Mouse (Mus musculus) right cerebral cortex, adult 18-20 months (tissue): Measurements from ENCODE around the gene Ybx2.
"Not testable (repeated sequence)": the region's sequence is repeated elsewhere in the genome, so short reads cannot be mapped to it uniquely, and the experiment has no call there.

ENCODE experiments used
- DNase-seq: peaks from one replicate; pipeline ENCODE4 v3.0.0; 2022; ENCODE audit warnings: mixed read lengths

The Ybx2 gene

DNA sequence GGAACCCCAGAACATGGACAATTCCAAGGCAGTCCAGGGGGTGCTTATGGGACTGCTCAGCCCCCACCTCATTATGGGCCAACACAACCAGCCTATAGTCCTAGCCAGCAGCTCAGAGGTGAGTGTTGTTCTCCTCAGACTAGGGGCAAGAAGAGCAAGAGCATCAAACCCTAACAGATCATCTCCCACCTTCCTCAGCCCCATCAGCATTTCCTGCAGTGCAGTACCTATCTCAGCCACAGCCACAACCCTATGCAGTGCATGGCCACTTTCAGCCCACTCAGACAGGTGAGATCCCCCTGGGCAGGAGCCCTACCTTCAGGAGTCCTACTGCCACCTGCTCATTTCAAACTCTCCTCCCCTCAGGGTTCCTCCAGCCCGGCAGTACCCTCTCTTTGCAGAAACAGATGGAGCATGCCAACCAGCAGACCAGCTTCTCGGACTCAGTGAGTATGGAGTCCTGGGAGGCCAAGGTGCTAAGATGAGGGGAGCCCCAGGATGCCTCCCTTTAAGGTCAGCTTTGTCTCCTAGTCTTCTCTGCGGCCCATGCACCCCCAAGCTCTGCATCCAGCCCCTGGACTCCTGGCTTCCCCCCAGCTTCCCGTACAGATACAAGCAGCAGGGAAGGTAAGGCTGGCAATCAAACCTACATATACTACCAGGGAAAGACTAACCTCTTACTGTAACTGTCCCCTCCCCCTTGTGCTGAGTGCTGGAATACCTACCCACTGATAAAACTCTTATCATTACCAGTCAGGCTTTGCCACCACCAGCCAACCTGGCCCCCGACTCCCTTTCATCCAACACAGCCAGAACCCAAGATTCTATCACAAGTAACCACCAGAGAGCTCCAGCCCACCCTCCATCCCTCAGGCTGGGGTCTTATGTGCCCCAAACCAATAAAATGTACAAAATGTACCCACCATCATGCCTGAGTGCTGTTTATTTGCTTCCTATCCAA lies 19.6 kb upstream of the Ybx2 start:
- DNase-seq: no peak

DNA sequence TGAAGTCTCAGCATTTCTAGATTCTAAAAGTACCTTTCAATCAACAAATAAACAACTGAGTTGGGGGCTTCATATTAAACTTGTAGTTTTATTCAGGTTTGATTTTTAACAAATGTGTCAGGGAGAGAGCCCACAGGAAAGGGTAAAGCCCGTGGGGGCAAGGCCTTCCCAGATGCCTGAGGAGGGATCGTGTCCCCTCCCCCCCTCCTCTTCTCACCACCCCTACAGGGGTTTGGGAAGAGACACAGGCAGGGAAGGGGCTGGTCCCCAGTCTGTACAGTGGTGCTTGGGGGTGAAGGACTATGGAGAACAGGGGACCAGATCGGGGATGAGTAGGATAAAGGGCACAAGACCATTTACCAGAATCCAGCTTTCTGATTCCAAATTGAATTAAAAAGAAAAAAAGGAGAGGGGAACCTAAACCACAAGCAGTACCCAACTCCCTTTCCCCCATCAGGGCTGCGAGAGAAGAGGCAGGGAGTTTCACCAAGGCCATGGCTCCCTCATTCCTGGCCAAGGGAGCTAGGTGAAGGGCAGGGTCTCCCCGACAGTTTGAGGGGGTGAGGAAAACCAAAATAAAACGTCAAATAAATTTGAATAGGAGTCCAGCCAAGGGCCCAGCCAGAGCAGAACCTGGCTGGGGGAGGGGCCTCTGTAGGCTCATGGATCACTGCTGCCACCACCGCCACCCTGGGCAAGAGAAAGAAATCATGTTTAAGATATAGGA lies 18.8 kb upstream of the Ybx2 start:
- DNase-seq: not testable (repeated sequence)

DNA sequence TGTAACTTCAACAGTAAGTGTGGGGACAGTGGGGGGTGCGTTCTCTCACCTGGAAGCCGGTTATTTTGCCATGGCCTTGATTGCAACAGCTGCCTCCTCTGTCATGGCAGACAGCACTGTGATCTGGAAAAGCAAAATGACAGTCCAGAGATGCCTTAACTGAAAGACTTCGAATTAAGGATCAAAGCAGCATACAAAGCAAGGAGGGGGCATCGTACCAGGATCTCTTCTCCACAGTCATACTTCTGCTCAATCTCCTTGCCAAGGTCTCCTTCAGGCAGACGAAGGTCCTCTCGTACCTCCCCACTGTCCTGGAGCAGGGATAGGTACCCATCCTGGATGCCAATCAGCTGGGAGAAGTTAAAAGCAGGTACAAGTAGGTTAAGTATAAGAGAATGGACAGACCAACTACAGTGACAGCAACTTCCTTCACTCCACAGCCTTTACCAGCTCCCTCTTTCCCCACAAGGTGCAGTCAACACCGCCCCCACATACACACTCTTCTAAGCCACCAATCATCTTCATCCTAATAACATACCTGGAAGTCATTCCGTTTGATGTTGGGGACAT lies 18.1 kb upstream of the Ybx2 start:
- DNase-seq: no peak

DNA sequence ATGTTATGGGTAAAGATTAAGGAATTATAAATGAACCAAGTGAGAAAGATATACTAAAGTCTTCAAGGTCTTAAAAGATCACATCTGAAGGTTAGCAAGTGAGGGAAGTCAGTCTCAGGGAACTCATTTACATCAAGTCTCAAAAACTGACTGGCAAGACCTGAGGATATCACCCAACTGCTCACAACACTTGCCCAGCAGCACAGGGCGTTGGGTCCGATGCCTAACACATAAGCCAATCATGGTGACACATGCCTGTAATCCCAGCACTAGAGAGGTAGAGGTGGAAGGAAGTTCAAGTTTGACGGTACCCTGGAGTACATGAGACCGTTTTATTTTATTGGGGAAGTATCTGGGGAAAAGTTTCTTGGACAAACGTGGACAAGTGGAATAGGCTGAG lies 17.5 kb upstream of the Ybx2 start:
- no peak for DNase-seq

DNA sequence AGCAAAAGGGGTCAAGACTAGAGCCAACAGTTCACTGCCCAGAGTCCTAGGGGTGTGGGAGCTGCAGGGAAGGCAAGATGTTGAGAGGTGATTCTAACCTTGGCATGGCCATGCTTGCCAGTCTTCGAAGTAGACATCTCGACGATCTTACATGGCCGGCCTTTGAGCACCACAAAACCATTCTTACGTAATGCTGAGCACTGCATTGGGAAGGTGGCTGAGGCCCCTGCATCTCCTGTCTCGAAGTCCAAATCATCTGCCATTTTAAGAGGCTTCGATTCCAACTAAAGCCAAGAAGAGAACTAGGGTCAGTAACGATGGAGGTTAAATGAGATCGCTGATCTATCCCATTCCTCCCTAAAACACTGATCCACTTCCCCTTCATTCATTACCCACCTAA lies 16.5 kb upstream of the Ybx2 start:
- no peak for DNase-seq

DNA sequence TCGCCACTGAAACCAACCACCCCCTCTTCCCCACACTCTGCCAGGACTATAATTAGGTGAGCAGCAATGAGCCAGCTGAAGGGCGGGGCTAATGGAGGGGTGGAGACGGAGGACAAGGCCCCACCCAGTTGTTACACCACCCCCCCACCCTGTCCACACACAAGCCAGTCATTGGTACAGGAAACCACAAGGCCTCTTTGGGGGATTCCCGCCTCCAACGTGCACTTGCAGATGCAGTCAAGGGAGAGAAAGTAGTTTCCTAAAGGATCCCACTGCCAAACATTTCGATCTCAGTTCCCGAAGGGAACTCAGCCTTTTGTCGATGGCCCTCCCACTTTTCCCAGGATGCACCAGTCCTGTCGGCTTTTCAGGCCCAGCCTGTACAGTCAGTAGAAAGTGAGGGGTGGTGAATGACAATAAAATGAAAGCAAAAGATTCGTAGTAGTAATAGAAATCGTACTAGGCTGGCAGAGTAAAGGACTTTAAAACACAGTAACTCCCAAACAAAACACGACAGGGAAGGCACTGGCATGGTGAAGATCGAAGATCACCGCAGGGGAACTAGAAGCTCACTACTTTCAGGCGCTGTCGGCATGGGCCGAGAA lies 15.8 kb upstream of the Ybx2 start:
- DNase-seq: peak; percentile 42

DNA sequence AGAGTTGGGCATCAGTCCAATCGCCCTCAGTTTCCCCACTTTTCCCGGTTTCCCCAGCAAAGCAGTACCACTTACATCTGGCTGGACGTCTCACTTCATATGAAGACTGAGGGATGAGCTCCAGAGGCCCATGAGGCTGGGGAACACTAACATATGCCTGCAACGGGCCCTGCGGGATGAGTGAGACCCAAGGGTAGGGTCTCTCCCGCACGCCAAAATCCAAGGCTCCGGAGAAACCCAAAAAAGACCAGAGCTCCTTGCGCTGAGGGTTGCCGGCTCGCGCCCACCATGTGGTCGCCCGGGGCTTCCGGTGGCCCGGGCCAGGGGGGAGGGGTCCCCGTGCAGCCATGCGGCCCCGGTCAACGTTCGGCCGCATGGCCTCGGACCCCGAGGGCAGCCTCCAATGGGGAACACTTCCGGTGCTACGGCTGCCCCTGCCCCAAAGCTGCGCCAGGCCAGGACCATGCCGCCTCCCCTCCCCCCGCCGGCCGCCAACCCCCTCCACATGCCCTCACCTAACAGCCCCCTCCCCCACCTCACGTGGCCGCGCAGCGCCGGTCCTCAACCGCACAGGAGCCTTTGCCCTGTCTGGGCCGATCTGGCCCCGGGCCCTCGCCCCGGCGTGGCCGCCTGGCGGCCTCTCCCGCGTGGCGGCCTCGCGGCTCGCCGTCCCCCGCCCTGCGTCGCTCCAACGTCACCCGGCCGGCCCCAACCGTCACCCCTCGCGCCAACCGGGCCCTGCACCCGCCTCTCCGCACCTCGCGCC lies 15.1 kb upstream of the Ybx2 start:
- DNase-seq: no peak

DNA sequence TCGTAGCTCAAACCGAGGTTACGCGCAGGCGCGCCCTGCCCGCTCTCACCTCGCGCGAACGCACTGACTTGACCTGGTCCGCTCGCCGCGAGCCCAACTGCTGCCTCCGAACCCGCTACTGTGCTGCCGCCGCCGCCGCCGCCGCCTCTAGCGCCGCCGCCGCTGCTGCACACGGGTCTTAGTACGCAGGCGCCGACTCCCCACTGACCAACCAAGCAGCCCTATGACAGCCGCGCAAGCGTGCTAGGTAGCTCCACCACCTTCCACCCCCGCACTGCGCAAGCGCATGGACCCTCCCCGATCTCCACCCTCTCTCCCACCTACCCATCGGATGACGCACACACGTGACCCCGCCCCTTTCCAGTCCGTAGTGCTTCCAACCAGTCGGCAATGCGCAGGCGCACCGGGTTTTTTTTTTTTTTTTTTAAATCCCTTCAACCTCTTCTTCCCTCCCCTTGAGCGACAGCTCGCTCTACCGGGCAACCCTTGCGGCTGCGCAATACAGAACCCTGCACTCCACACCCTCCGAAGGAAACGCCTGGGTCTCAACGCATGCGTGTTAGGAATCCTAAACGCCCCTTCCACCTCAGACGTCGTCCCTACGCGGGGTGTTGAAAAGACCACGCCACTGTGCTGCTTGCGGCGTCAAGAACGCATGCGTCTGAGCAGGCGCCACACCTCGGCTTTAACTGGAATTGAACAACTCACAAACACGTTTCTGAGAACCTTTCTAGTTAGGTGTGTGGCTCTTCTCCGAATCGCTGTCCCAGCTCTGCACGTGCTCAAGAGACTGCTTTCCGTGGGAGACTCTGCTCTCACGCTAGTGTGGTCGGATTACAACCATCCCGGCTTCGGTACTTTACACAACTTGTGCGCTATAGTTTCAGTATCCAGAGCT lies 14.2 kb upstream of the Ybx2 start, which contains the start of gene Eif5a:
Gene Eif5a, minus strand, starts transcription at position 845 of the 898 bp plus-strand sequence.
- DNase-seq: peak; percentile 100

DNA sequence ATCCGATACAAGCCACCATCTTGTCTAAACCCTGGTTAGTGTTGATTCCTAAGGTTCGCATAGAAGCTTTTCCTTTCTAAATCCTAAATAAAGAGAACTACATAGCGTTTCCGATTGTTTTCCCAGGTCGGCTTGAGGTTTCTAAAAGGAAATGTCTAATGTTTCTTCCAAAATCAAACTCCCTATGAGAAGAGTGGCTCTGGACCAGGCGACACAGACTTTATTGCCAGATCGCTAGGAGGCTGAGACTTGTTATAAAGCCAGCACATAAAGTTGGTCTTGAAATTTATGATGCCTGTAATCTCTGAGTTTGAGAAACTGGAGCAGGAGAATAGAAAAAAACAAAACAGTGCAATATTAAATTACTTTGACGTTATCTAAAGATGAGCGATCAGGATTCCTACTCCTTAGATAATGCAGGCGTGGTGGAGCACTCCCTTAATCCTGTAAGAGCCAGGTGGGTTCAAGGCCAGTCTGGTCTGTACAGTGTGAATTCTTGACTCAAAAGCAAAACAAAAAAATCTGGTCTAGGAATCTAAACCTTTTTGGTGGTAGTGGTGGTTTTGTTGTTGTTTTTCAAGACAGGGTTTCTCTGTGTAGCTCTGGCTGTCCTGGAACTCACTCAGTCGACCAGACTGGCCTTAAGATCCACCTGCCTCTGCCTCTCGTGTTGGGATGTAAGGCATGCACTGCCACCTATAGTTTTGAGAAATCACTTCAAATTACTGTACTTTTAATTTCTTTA lies 13.4 kb upstream of the Ybx2 start:
- no peak for DNase-seq

DNA sequence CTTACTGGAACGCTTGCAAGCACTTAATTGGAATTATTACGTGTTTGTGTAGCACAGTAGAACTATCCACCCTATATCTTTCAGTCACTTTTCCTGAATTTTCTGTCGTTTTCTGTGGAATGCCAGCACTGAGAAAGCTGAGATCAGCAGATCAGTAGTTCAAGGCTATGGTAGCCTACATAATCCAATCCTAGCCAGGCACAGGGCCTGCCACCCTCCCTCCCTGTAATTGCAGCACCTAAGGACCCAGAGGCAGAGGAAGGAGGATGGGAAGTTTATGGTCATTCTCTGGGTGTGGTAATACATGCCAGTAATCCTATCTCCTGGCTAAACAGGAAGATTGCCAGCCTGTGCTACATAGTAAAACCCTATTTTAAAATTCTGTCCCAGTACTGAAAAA lies 12.8 kb upstream of the Ybx2 start:
- no peak for DNase-seq

DNA sequence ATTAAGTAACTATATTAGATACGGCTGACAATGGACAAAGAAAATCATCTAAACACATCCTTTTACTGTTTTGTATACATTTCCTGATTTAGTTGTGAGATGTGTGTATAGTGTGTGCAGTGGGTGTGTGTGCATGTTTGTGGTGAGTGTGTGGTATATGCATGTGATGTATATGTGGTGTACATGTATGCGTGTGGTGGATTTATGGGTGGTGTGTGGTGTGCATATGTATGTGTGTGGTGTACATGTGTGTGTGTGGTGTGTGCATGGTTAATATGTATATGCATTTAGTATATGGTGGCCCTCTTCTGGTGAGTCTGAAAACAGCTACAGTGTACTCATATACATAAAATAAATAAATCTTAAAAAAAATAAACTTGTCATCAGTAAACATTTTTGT lies 8.1 kb upstream of the Ybx2 start:
- DNase-seq: no peak

DNA sequence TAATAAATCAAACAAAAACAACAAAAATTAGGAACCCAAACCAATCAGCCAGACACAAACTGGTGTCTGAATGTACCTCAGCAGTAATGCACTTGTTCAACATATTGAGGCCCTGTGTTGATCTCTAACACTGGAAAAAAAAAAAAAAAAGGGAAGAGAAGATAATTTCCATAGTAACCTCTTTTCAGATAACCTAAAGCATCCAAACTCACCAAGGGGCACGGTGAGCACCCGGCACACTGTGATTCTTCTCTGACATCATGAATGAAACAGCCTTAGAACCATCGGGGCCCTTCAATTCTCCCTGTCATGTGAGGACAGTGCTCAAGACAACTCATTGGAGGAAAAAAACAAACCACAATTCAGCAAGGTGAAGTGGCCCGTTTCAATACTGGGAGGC lies 5.9 kb upstream of the Ybx2 start:
- DNase-seq: no peak

DNA sequence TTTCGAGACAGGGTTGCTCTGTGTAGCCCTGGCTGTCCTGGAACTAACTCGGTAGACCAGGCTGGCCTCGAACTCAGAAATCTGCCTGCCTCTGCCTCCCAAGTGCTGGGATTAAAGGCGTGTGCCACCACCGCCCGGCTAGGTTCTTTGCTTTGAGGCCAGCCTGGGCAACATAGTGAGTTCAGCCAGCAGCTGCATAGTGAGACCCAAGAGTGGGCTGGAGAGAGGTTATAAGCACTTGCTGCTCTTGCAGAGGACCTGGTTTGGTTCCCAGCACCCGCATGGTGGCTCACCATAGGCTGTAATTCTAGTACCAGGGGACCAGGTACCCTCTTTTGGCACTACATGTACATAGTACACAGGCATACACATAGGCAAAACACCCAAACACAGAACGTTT lies 5.4 kb upstream of the Ybx2 start:
- DNase-seq: not testable (repeated sequence)

DNA sequence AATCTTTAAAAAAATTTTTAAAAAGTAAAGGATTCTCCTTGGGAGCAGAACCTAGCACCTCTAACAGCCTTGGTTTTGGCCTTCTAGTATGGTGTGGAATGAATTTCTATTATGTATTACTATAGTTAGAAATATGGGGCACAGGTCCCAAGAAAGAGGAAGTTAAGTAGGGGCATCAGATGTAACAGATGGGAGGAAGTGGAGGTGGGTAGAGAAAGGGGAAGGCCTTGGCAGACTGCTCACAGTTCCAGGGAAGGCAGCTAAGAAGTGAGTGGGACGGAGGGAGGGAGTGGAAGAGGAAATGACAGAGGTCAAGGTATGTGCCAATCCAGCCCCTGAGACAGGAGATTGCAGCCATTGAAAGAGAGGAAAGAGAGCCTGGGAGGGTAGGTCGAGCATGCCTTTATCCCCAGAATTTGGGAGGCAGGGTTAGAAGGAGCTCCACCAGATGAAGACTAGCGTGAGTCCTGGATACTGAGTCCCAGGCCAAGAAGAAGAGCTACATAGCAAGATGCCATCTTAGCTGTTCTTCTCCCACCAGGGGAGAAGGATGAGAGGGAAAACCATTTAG lies 4.5 kb upstream of the Ybx2 start:
- no peak for DNase-seq

DNA sequence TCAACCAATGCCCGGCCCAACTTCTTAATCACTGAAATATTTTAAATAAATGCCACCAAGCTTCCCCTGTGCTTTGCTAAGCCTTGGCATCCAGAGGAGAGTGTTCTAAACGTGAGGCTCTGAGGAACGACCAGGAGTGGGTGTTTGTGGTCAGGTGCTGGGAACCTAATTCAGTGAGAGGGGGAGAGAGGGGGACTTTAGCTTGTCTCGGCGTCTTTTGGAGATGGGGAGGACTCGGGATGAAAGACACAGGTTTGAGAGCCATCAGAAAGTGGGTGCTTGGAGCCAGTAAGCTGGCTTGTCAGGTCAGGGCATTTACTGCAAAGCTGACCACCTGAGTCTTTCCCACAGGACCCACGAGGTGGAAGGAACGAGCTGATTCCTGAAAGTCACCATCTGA lies 3.8 kb upstream of the Ybx2 start:
- no peak for DNase-seq

DNA sequence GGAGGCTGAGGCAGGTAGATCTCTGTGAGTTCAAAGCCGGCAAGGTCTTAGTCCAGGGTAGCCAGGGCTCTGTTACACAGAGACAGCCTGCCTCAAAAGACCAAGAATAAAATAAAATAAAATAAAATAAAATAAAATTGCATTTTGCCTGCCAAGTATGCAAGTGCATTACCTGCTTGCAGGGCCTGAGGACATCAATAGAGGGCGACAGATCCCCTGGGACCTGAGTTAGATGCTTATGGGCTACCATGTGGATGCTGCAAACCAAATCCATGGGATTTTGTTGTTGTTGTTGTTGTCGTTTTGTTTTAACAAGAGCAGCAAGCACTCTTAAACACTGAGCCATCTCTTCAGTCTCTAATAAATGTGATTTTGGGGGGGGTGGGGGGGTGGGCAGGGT lies 3.3 kb upstream of the Ybx2 start:
- DNase-seq: no peak

DNA sequence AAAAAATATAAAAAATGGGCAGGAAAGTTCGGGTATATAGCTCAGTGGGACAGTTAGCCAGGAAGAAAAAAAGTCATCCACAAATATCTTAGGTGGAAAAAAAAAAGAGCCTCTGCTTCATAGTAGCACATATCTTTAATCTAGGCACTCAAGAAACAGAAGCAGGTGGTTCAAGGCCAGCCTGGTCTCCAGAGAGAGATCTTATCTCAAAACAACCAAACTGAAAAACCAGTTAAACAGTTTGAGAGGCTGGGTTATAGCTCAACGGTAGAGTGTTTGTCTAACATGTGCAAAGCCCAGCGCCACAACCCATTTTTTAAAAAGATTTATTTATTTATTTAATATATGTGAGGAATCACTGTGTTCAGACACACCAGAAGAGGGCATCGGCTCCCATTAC lies 2.5 kb upstream of the Ybx2 start:
- no peak for DNase-seq

DNA sequence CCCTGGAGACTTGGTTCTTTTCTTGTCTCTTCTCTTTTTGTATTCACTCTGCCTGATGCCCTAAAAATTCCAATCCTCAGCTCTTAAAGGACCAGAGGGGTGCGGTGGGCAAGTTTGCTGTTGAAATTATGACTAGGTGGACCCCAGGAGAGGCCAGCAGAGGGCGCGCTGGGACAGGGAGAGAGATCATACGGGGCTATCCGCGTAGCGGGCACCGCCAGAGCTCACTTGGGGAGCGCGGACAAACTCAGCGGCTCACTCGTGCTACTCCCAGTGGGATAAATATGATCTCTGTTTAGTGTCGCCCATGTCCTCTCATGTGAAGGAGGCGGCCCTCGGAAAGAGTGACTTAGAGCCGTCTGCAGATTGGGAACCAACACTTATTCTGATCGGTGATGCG lies 1.4 kb upstream of the Ybx2 start:
- DNase-seq: peak; percentile 84

DNA sequence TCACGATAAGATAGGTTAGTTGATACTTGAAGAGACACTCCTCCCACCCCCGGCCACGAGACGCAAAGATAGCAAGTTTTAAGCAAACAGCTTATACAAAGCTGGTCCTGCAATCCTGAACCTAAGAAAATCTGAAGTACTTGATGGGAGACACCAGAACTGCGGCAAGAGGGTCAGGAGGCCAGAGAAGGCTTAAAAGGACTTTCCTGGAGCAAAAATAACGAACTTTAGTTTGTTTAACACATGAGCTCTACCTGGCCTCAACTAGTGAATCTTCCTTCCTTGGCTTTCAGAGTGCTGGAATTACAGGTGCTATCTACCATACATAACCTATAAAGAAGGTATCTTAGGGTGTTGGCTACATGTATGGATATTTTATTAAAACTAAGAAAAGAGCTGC lies 915 bp upstream of the Ybx2 start:
- DNase-seq: no peak

DNA sequence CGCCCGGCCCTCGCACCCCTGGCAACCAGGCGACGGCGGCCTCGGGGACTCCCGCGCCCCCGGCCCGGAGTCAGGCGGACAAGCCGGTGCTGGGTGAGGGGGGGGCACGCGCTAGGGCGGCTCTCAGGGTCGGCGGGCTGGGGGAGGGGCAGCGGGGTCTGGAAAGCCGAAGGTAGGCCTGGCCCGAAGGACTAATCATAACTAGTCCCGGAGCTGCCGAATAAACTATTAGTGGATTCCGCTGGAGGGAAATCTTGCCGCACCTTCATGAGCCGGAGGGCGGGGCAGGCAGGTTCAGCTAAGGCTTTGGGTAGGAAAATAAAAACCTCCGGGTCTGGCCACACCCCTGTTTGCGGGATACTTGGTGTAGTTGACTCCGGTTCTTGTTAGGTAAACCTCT lies 560 bp downstream of the Ybx2 start:
- DNase-seq: no peak
